Mouse (Mus musculus) frontal cortex, postnatal 14 days (tissue): ENCODE measurements around the gene Atp6v1g2.

Experiments
- DNase-seq, 2 experiments: peaks; one replicate each; pipeline ENCODE4 v3.0.0; 2022; ENCODE audit warnings: low spot score in 2 of 2

The Atp6v1g2 gene

DNA sequence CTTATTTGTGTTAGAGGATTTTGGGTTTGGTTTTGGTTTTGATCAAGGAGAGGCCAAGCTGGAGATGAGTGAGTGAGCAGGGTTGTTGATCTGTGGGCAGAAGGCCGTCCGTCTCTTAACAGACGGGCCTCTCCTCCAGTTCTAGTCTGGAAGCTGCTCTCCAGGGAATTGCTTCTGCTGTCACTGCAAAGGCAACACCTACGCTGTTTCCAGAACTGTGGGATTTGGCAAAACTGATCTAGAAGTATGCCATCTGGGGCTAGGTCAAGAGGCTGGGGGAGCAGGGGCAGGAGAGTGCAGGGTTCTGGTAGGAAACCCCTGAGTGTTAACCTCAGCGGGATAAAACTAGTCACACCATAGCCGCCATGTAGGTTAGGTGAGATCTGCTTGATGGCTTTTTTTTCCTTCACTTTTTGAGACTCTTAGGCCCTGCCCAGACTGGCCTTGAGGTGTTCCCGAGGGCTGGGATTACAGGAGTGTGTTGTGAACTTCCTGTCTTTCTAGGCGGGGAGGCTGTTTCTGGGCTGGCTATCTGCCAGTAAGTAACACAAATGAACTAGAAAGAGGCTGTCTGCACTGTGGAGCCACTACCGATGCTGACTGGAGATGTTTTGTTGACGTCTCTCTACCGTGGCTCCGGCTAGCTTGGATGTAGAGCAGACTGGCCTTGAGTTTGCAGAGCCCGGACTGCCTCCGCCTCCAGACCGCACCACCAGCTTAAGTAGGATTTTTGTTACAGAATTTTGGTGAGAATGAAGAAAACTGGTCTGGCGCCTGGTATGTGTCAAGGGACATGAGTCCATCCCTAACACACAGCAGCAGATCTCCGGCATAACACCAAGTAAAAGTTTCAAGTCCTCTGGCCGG lies at the start of gene Atp6v1g2:
Gene Atp6v1g2 (plus strand): TSS at position 547 of the 867 bp plus-strand sequence.
- DNase-seq = no peak

DNA sequence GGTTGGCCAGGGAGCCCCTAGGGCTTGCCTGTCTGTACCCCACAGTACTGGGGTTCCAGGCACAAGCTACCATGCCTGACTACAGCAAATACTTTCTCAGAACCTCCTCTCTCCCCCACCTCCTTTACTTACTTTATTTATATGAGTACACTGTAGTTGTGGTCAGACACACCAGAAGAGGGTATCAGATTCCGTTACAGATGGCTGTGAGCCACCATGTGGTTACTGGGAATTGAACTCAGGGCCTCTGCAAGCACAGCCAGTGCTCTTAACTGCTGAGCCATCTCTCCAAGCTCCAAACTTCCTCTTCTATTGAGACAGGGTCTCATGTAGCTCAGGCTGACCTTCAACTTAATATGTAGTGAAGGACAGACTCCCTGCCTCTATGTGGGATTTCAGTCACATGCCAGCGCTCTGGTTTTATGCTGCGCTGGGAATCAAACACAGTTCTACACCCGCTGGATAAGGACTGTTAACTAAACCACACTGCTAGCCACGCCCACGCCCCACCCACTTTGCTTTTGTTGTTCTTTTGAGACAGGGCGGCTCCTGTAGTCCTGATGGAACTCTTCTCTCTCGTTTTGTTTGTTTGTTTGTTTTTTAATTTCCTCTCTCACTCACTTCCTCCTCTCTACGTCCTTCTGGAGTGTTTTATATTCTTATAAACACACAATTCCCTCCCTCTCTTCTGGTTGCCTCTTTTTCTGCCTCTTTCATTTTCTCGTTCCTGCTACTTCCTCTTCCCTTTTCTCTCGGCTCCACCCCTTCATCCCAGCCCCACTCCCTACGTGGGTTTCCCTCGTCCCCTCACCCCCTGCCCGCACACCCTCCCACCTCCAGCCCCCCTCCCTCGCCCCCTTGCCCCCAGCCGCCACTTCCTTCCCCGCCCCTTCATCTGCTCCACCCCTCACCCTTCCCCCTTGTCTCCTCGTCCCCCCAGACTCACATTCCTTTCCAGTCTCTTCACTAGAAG lies 47.5 kb upstream of the Atp6v1g2 start:
- no peak for DNase-seq

DNA sequence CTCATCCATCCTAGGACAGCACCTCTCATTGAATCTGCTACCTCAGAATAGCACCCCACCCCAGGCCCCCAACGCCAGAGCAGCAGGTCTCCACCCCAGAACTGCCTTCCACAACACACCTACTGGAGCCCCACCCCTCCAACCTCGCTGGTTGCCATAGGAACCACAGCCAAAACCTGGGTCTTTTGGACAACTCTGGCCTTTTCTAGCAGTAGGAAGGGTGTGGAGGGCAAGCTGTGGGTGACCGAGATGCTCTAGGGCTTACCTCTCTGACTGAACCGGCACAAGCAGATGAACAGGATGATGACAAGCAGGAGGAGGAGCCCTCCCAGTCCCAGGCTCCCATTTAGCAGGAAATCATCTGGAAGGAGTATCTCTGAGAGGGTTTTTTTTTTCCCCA lies 46.8 kb upstream of the Atp6v1g2 start:
- no peak for DNase-seq

- DNase-seq = no peak
These were observed 46.1 kb upstream of the Atp6v1g2 start for GRCm38 (mm10) chr17:35187345-35187744.

GRCm38 (mm10) chr17:35187959-35188610 lies 45.4 kb upstream of the Atp6v1g2 start, which contains the start of gene Lst1:
Gene Lst1 (minus strand): TSS chr17:35188439.
- no peak for DNase-seq

DNA sequence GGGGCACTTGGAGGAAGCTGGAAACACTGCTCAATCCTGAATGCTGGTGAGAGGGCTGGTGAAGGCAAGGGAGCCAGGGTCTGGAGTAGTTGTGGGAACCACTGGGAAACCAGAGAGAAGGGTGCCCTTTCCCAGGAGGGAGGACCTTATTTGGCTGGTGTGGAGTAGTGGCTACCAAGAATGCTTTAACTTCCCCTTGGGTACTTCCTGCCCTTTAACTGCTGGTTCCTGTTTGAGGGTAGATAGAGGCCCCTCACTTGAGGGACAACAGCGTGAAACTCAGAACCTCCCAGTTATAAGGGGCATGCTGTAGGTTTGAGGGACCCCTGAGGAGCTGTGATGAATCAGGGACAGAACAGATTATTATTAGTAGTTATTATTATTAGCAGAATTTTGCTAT lies 44.3 kb upstream of the Atp6v1g2 start:
- no peak for DNase-seq

- no peak for DNase-seq
These were observed 43.4 kb upstream of the Atp6v1g2 start for GRCm38 (mm10) chr17:35190096-35190495.

DNA sequence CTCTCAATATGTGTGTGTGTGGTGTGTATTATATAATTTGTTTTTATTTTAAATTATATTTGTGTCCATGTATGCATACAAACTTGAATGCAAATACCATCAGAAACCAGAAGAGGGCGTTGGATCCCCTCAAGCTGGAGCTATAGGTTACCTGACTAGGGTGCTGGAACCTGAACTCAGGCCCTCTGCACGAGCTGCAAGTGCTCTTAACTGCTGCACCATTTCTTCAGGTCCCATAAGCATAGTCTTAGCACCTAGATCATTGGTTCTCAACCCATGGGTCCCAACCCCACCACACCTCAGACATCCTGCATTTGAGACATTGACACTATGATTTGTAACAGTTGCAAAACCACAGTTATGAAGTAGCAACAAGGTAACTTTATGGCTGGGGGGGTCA lies 41.7 kb upstream of the Atp6v1g2 start:
- DNase-seq = no peak

GRCm38 (mm10) chr17:35192924-35193323 lies 40.5 kb upstream of the Atp6v1g2 start:
- no peak for DNase-seq

GRCm38 (mm10) chr17:35193881-35194843 lies 39.3 kb upstream of the Atp6v1g2 start, which contains the start of gene Ltb:
Gene Ltb (plus strand): TSS chr17:35194439.
- no peak for DNase-seq

DNA sequence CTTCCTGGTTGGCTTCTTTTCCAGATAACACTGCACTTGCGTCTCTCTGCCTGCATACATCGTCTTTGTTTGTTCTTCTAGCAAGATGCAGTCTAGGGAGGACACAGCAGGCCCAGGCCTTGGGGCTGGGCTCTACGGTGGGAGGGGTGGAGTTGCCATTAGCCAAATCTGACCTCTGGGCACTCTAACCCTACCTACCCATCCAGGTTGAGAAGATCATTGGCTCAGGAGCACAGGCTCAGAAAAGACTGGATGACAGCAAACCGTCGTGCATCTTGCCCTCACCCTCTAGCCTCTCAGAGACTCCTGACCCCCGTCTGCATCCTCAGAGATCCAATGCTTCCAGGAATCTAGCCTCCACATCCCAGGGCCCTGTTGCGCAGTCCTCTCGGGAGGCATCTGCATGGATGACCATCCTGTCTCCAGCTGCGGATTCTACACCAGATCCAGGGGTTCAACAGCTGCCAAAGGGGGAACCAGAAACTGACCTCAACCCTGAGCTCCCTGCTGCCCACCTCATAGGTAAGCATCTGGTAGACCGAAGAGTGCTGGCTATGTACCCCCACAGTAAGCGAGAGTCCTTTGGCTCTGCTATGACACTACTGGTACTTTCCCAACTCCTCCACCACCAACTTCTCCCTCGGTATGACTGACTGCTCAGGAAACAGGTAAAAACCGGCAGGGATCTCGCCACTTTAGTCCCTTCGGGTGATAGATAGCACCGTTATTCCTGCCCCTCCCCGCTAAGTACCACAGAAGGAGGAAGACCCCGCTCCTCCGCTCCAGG lies 38.4 kb upstream of the Atp6v1g2 start:
- DNase-seq = no peak

- peak; percentile 71 to 72 for DNase-seq
These were observed 37.7 kb upstream of the Atp6v1g2 start for GRCm38 (mm10) chr17:35195631-35196320.

DNA sequence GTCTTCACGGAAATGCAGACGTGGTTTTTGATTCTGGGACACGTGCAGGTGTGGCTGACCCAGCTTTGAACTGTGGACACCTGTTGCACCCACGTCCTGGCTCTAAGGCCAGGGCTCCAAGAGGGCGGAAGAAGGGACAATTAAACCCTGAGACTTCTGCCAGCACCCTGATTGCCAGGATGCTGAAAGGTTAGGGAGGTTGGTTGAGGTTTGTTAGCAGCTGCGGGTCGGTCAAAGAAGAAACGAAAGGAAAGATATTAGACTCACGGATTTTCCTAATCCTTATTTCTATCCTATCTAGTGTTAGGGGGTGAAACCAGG lies 37.2 kb upstream of the Atp6v1g2 start:
- DNase-seq = no peak

- no peak for DNase-seq
These were observed 36.3 kb upstream of the Atp6v1g2 start for GRCm38 (mm10) chr17:35197126-35197525.

GRCm38 (mm10) chr17:35198029-35198428 lies 35.4 kb upstream of the Atp6v1g2 start:
- DNase-seq = no peak

DNA sequence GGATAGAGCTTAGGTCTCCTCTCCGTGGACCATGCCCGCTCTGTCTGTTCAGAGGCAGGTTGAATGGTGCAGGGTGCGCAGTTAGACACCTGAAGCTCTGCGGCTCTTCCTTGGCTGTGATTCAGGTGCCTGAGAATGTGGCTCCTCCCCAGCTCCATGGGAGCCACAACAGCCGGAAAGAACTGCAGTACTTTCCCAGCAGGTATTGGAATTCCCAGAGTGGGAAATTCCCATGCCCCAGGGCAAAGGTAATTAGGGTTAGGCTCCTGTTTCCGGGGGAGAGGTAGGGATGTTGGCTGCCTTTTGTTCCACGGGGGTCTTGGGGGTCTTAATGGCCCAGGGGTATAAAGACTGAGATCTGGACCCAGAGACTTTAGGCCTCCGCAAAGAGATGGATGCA lies 34.5 kb upstream of the Atp6v1g2 start:
- DNase-seq = no peak

DNA sequence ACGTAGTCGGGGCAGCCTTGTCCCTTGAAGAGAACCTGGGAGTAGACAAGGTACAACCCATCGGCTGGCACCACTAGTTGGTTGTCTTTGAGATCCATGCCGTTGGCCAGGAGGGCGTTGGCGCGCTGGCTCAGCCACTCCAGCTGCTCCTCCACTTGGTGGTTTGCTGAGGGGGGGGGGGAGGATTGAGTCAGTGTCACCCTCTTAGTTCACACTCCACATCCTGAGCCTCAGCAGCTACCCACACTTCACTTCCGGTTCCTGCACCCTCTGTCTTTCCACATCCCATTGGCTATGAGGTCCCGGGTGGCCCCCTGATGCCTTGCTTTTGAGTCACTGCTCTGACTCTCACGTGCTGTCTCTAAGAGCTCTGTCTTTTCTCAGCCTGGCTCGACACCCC lies 33.1 kb upstream of the Atp6v1g2 start:
- no peak for DNase-seq

- no peak for DNase-seq
These were observed 32.3 kb upstream of the Atp6v1g2 start for GRCm38 (mm10) chr17:35201128-35201527.

GRCm38 (mm10) chr17:35201787-35202186 lies 31.7 kb upstream of the Atp6v1g2 start, which contains the start of gene Tnf:
Gene Tnf (minus strand): TSS chr17:35202007.
- no peak for DNase-seq
